Mouse (Mus musculus) kidney, postnatal 0 days (tissue): Measurements from ENCODE around the gene Ager. TPM values are rescaled to one million over a fixed set of nuclear protein-coding genes. Genes with fewer than 3 reads are reported as not detected.

ENCODE experiments used
- ATAC-seq: fragments of 200-750 bp; cut with Nextera tagmentation; replicated peaks from 2 replicates; pipeline ENCODE4 v1.8.0; 2017; ENCODE audit warnings: low read depth, moderate number of reproducible peaks, moderate TSS enrichment, moderate library complexity; ENCODE audit not compliant: low FRiP score
- DNase-seq: peaks from one replicate; pipeline ENCODE4 v3.0.0-alpha.2; 2016; ENCODE audit warnings: low spot score
- H3K27ac ChIP-seq: fragments of 300-500 bp; sonication (generic); 2 replicates; pipeline ENCODE4 v1.5.1; 2014; ENCODE audit warnings: mild to moderate bottlenecking
- H3K27me3 ChIP-seq: fragments of 300-500 bp; sonication (generic); 2 replicates; pipeline ENCODE4 v1.6.1; 2014; ENCODE audit warnings: low read length, mixed read lengths; ENCODE audit not compliant: insufficient read depth
- H3K36me3 ChIP-seq: fragments of 300-500 bp; sonication (generic); 2 replicates; pipeline ENCODE4 v1.6.1; 2014; ENCODE audit warnings: low read length, mixed read lengths; ENCODE audit not compliant: insufficient read depth
- H3K4me1 ChIP-seq: fragments of 300-500 bp; sonication (generic); replicated peaks from 2 replicates; pipeline ENCODE4 v1.6.1; 2014; ENCODE audit warnings: antibody characterized with exemption, low read length, mixed read lengths; ENCODE audit not compliant: insufficient read depth
- H3K4me2 ChIP-seq: fragments of 300-500 bp; sonication (generic); 2 replicates; pipeline ENCODE4 v1.6.1; 2014; ENCODE audit warnings: mild to moderate bottlenecking, low read length, moderate library complexity, mixed read lengths
- H3K4me3 ChIP-seq: fragments of 300-500 bp; sonication (generic); replicated peaks from 2 replicates; pipeline ENCODE4 v1.5.1; 2014; ENCODE audit warnings: low read depth, low read length
- H3K9ac ChIP-seq: fragments of 300-500 bp; sonication (generic); 2 replicates; pipeline ENCODE4 v1.6.1; 2014; ENCODE audit warnings: low read depth, low read length
- H3K9me3 ChIP-seq: fragments of 300-500 bp; sonication (generic); replicated peaks from 2 replicates; pipeline ENCODE4 v1.6.1; 2016; ENCODE audit warnings: low read length, inconsistent platforms, mixed read lengths
- CTCF ChIP-seq: IDR thresholded peaks from 2 replicates; pipeline ENCODE4 v1.5.1; 2016; ENCODE audit warnings: antibody characterized with exemption, low read depth, mild to moderate bottlenecking, moderate library complexity
- WGBS: fragments of 180-500 bp; shearing (Covaris S2); extraction: QIAGEN DNeasy Blood & Tissue Kit; methylation state at CpG from one replicate; pipeline ENCODE4 v1.1.7; 2014; 5-methylcytosine and 5-hydroxymethylcytosine counted together
- polyA plus RNA-seq: library from polyadenylated mRNA; unstranded; fragments of >200 nt; fragmentation: Nextera tagmentation; extraction: Ambion mirVana; gene quantifications from 2 replicates; pipeline ENCODE4 v1.2.1, GENCODE M21; 2015

The Ager gene
- polyA plus RNA-seq, 1 experiment from 2014 or later = 7.4 TPM

DNA sequence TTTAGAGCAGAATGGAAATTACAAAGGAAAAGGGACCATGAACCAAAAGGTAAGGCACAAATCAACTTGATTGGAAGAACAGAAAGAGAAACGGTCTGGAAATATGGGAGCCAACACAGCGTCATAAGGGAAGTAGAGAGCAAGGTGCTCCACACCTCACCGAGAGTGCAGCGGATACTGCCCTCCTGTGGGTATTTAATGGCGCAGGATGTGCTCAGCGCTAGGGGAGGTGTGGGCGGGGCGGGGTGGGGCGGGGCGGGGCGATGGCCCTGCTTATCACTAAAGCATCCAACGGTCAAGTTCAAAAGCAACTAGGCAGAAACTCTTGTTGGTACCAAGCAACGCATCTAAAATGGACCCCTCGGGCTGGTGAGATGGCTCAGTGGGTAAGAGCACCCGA lies 37.8 kb upstream of the Ager start:
- DNase-seq = no peak
- WGBS = 25% methylated on average over 15 of the region's 15 CpGs
- H3K27me3 ChIP-seq = no peaks in the 10 kb centered on the region
- TF ChIP-seq CTCF = peak; percentile 35; the same call in 1 of the 2 replicates
- H3K4me3 ChIP-seq = no peak overlapping the region
- H3K4me2 ChIP-seq = no peak overlapping the region
- ATAC-seq = no peak
- H3K27ac ChIP-seq = no peak overlapping the region
- no peak overlapping the region for H3K9ac ChIP-seq
- no peaks in the 10 kb centered on the region for H3K9me3 ChIP-seq
- no peaks in the 10 kb centered on the region for H3K36me3 ChIP-seq
- peaks cover 8% of the 10 kb centered on the region for H3K4me1 ChIP-seq

DNA sequence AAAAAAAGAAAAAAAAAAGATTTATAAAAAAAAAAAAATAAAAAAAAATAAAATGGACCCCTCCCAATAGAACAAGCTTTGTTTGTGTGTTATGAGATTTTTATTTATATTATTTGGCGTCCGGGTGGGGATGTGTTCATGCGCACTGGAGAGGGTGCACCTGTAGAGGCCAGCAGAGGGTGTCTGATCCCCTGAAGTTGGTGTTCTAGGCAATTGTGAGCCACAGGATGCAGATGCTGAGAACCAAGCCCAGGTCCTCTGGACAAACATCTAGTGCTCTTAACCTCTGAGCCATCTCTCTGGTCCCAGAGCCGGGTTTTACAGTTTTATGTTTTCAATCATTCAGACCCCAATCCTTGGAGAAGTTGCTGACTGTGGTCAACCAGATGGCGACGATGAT lies 37.2 kb upstream of the Ager start:
- H3K9me3 ChIP-seq = no peaks in the 10 kb centered on the region
- H3K4me1 ChIP-seq = peaks cover 13% of the 10 kb centered on the region
- no peak for ATAC-seq
- 95% methylated on average over 6 of the region's 6 CpGs for WGBS
- no peak overlapping the region for H3K27ac ChIP-seq
- H3K36me3 ChIP-seq = no peaks in the 10 kb centered on the region
- no peak overlapping the region for H3K9ac ChIP-seq
- no peak for DNase-seq
- no peak overlapping the region for H3K4me3 ChIP-seq
- TF ChIP-seq CTCF = no peak
- H3K4me2 ChIP-seq = no peak overlapping the region
- no peaks in the 10 kb centered on the region for H3K27me3 ChIP-seq

DNA sequence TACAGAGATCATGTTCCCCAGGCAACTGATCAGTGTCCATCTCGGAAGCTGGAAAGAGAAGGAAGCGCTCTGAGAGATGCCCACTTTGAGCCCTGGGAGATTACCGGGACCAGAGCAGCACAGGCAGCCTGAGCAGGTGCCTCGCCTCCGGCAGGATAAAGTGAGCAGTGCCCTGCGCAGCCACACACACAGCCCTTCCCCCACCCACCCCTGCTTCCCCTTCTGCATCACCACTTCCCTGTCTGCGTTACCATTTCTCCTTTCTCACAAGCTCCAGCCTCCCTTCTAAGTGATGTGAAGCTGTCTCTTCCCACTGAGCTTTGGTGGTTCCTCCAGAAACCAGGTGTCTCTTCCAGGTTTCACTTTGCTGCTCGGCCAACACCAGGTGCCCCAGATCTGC lies 36.5 kb upstream of the Ager start:
- 48% methylated on average over 8 of the region's 8 CpGs for whole genome bisulfite sequencing
- H3K9ac ChIP-seq = no peak overlapping the region
- DNase-seq = no peak
- ATAC-seq = no peak
- H3K36me3 ChIP-seq = no peaks in the 10 kb centered on the region
- H3K4me3 ChIP-seq = no peak overlapping the region
- peak overlapping the region; percentile 15 for H3K4me2 ChIP-seq
- H3K9me3 ChIP-seq = no peaks in the 10 kb centered on the region
- H3K27ac ChIP-seq = peak overlapping the region; percentile 48; the same call in 1 of the 2 replicates
- H3K4me1 ChIP-seq = peaks cover 14% of the 10 kb centered on the region
- H3K27me3 ChIP-seq = no peaks in the 10 kb centered on the region
- TF ChIP-seq CTCF = no peak

DNA sequence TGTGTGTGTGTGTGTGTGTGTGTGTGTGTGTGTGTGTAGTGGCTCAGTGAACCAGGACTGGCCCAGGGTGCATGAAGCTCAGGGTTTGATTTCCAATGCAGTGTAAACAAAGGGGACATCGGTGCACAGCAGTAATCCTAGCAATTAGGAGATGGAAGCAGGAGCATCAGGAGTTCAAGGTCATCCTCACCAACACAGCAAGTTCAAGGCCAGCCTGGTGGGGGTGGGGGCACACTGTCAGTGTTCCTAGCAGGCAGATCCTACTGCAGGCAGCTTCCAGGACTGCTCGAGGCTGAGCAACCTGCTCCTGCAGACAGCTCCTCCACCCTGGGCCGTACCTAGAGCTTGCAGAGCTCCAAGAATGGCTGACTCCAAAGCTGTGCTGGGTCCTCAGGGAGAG lies 35.1 kb upstream of the Ager start:
- no peak overlapping the region for H3K4me3 ChIP-seq
- DNase-seq = no peak
- 61% methylated on average over 3 of the region's 3 CpGs for WGBS
- H3K4me1 ChIP-seq = peaks cover 14% of the 10 kb centered on the region
- H3K4me2 ChIP-seq = no peak overlapping the region
- no peak overlapping the region for H3K9ac ChIP-seq
- H3K9me3 ChIP-seq = no peaks in the 10 kb centered on the region
- no peak overlapping the region for H3K27ac ChIP-seq
- no peak for TF ChIP-seq CTCF
- H3K36me3 ChIP-seq = no peaks in the 10 kb centered on the region
- no peaks in the 10 kb centered on the region for H3K27me3 ChIP-seq
- no peak for ATAC-seq

DNA sequence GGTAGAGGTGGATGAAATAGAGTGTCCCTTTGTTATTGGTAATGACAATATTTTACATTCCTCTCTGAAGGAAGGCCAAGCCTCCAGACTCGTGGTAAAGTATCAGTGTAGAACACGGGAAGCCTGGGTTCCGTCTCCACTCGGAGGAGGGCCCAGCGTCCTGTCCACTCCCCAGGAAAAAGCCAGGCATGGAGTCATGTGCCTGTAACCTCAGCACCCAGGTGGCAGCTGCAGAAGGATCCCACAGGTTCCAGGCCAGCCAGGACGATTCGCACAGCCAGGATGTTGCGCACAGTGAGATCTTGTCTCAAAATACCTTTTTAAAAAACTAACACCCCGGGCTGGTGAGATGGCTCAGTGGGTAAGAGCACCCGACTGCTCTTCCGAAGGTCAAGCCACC lies 34.3 kb upstream of the Ager start:
- Histone ChIP-seq H3K4me2 (no peak overlapping the region), H3K9me3 (no peaks in the 10 kb centered on the region), H3K27me3 (no peaks in the 10 kb centered on the region), H3K4me1 (peaks cover 14% of the 10 kb centered on the region), H3K36me3 (no peaks in the 10 kb centered on the region), H3K9ac (no peak overlapping the region), H3K4me3 (no peak overlapping the region), H3K27ac (no peak overlapping the region; the same call in 1 of the 2 replicates)
- ATAC-seq (no peak), DNase-seq (no peak)
- WGBS = 56% methylated on average over 11 of the region's 11 CpGs
- no peak for TF ChIP-seq CTCF

DNA sequence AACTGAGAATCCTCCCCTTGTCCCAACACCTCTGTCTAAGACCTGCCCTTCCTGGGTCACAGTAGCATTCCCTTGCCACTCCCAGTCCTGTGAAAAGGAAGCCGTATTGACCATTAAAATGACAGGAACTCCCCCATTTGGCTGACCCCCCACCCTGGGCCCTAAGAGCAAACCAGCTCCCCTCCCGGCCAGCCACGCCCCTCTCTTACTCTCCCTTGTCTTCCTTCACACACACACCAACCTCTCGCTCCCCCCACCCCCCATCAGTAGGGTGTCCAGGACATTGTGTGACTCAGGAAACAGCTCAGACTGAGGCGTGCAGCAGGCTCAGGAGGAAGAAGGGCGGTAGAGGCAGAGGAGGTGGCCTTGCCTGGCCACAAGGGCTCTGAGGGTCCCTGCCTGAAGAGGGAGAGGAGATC lies 33.6 kb upstream of the Ager start, which contains the start of gene Notch4:
Gene Notch4, plus strand, starts transcription at position 266 of the 419 bp plus-strand sequence.
- ATAC-seq (peak; percentile 33; the same call in 1 of the 2 replicates), DNase-seq (peak; percentile 67)
- Histone ChIP-seq H3K4me2 (peak within 1 kb of the TSS; percentile 40), H3K36me3 (no peaks in the 10 kb centered on the region), H3K9ac (peak within 1 kb of the TSS; percentile 47), H3K27me3 (no peaks in the 10 kb centered on the region), H3K4me3 (peak within 1 kb of the TSS; percentile 26; the same call in 1 of the 2 replicates), H3K9me3 (no peaks in the 10 kb centered on the region), H3K27ac (peak within 1 kb of the TSS; percentile 88), H3K4me1 (peaks cover 14% of the 10 kb centered on the region)
- TF ChIP-seq CTCF = no peak
- 3% methylated on average over 6 of the region's 6 CpGs for WGBS

DNA sequence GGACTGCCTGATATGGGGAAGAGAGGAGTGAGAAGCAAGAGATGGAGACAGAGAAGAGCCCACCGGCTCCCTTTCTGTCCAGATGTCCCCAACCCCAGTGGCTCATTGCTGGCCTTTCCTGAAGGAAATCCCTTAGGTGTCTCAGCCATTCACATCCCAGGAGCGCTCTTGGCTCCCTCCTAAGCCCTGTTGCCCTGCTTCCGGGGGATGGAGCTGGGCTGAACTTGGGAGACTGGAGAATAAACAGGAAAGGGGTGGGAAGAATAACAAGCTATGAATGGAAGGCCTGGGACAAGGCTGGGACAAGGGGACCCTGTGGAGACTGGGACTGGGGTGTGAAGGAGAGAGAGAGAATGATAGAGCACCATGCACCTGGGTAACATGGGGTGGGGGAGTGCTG lies 32.9 kb upstream of the Ager start:
- peak; percentile 82 for DNase-seq
- Histone ChIP-seq H3K4me3 (peak overlapping the region; percentile 26; the same call in 1 of the 2 replicates), H3K4me1 (peaks cover 14% of the 10 kb centered on the region), H3K27ac (peak overlapping the region; percentile 88), H3K36me3 (no peaks in the 10 kb centered on the region), H3K9ac (peak overlapping the region; percentile 47), H3K9me3 (no peaks in the 10 kb centered on the region), H3K4me2 (peak overlapping the region; percentile 40), H3K27me3 (no peaks in the 10 kb centered on the region)
- no peak for TF ChIP-seq CTCF
- WGBS = 25% methylated on average over 3 of the region's 3 CpGs
- ATAC-seq = 0 out of 2 replicates have a peak, but pooled peaks have one; percentile 21
